Mouse (Mus musculus) bone marrow macrophage, adult 2 months (primary cell): ENCODE data around the gene Poc5. TPM values are rescaled to one million over a fixed set of nuclear protein-coding genes. Genes with fewer than 3 reads are reported as not detected.

Experiments used
- H3K27ac ChIP-seq: 2 replicates; pipeline ENCODE4 v1.5.1; 2012; ENCODE audit warnings: low read depth, low read length; ENCODE audit not compliant: insufficient read depth
- H3K4me1 ChIP-seq: 2 replicates; pipeline ENCODE4 v1.6.1; 2012; ENCODE audit warnings: low read length; ENCODE audit not compliant: control insufficient read depth, insufficient read depth
- H3K4me3 ChIP-seq: 2 replicates; pipeline ENCODE4 v1.5.1; 2012; ENCODE audit warnings: mild to moderate bottlenecking, low read length, moderate library complexity; ENCODE audit not compliant: insufficient read depth
- CTCF ChIP-seq: IDR thresholded peaks from 2 replicates; pipeline ENCODE4 v1.5.1; 2012; ENCODE audit warnings: low read depth, mild to moderate bottlenecking, low read length, moderate library complexity
- POLR2A ChIP-seq: IDR thresholded peaks from 2 replicates; pipeline ENCODE4 v1.6.1; 2012; ENCODE audit warnings: mild to moderate bottlenecking, low read depth, low read length, borderline replicate concordance
- polyA plus RNA-seq: library from polyadenylated mRNA; stranded (reverse); fragments of >200 nt; gene quantifications from 2 replicates; pipeline ENCODE4 v1.2.4, GENCODE M21; 2012; ENCODE audit not compliant: missing spikeins, insufficient read depth, insufficient read length

Poc5 gene
- polyA plus RNA-seq, 1 experiment: 10.6 TPM

DNA sequence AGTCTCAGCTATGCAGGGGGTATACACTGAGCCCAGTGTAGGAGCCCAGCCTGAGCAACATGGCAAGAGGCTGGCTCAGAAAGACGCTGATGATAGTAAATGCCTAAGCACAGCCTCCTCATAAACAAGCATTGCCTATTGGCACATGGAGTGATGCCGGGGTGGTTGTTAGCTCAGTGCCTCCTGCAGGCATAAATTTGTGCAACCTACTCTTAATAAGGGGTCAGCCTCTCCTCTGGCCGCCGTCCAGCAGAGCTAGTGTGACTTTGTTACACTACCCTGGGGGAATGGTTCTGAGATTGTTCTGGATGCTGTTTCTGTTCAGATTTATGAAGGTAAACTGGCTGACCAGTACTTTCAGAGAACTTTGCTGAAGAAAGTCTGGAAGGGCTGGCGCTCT is 13.2 kb downstream of the Poc5 start:
- no peak overlapping the region for H3K27ac ChIP-seq
- no peaks in the 10 kb centered on the region; the same call in 1 of the 2 replicates for H3K4me1 ChIP-seq
- TF ChIP-seq CTCF (no peak), POLR2A (no peak)
- no peak overlapping the region for H3K4me3 ChIP-seq

- Histone ChIP-seq H3K4me3 (no peak overlapping the region), H3K4me1 (no peaks in the 10 kb centered on the region; the same call in 1 of the 2 replicates), H3K27ac (no peak overlapping the region)
- TF ChIP-seq POLR2A: no peak
- TF ChIP-seq CTCF: no peak
Observed at GRCm38 (mm10) chr13:96405518-96405917, 17.4 kb downstream of the Poc5 start.

DNA sequence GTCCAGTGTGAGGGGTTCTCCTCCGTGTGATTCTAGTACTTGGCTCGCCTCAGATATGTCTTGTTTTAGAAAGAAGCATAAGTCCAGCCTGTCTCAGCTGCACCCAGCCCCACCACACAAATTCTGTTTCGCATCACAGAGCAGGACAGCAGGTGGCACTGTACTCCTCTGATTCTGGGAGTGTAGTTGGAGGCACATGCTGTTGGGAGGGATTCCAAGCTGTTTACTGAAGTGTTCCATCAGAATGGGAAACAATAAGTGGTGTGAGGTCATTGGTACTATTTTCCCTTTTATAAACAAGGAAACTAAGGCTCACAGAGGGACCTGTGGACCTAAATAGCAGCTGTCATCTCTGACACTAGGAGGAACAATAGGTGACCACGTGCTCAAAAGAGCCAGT is 18.9 kb downstream of the Poc5 start:
- Histone ChIP-seq H3K27ac (no peak overlapping the region), H3K4me1 (no peaks in the 10 kb centered on the region; the same call in 1 of the 2 replicates), H3K4me3 (no peak overlapping the region)
- no peak for TF ChIP-seq POLR2A
- peak; percentile 54 for TF ChIP-seq CTCF

GRCm38 (mm10) chr13:96408786-96409185 is 20.7 kb downstream of the Poc5 start:
- no peak overlapping the region for H3K4me3 ChIP-seq
- H3K4me1 ChIP-seq: no peaks in the 10 kb centered on the region; the same call in 1 of the 2 replicates
- no peak overlapping the region for H3K27ac ChIP-seq
- TF ChIP-seq POLR2A (no peak), CTCF (no peak)

DNA sequence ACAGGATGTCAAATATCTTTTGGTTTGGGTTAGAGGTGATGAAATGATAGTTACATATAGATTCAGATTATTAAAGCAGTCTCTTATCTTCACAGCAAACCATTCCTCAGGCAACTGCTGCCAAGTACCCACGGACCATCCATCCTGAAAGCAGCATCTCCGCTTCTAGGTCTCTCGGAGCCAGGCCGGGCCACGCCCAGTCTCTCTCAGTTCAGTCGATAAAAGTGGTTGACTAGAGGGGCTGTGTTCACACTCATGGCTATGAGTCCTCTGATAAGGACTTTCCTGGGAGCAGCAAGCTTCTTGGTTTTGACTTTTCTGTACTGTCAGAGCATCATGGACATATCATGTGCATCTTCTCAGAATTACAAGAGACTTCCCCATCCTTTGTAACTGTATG is 26.3 kb downstream of the Poc5 start:
- Histone ChIP-seq H3K4me3 (no peak overlapping the region), H3K27ac (no peak overlapping the region), H3K4me1 (no peaks in the 10 kb centered on the region)
- no peak for TF ChIP-seq CTCF
- TF ChIP-seq POLR2A: no peak

DNA sequence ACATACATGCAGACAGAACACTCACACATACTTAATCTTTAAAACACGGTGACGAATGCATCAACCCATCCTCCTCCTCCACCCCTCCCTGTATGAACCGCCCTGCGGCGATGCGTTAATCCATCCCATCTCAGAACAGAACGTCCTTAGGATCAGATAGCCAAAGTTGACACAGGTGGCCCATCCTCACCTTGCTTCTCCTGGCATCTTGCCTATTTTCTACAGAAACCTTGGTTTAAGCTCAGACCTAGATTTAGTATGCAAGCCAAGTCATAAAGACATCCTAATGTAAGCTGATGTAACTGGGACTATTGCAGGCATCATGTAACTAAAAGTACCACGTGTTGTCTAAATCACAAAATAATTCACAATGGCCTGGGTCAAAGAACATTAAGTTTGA is 28.3 kb downstream of the Poc5 start:
- H3K27ac ChIP-seq: no peak overlapping the region
- TF ChIP-seq POLR2A: no peak
- TF ChIP-seq CTCF: no peak
- H3K4me3 ChIP-seq: no peak overlapping the region
- H3K4me1 ChIP-seq: no peaks in the 10 kb centered on the region

DNA sequence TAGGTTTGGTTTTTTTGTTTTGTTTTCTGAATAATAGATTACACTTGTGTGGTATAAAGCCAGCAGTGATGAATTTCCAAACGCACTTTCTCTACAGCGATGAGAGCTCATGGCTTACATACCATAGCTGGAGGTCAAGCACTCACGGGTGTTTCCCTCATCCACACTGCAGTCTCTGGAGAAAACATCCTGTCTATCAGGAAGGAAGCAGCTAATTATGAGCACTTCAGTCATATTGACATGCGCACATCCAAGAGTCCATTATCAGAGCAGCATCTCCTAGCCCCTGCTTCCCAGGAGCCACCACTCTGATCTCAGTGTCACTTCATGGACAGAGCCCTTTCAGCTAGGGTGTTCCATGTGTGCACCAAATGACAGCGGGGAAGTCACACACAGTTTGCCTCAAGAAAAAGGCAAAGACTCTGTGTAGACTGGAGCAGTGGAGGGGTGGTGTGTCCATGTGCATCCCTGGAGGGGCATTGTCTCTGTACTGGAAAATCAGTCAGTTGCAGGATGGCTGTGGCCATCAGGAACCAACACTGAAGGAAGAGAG is 29.2 kb downstream of the Poc5 start:
- TF ChIP-seq CTCF (no peak), POLR2A (no peak)
- no peak overlapping the region for H3K4me3 ChIP-seq
- H3K27ac ChIP-seq: no peak overlapping the region
- H3K4me1 ChIP-seq: no peaks in the 10 kb centered on the region

DNA sequence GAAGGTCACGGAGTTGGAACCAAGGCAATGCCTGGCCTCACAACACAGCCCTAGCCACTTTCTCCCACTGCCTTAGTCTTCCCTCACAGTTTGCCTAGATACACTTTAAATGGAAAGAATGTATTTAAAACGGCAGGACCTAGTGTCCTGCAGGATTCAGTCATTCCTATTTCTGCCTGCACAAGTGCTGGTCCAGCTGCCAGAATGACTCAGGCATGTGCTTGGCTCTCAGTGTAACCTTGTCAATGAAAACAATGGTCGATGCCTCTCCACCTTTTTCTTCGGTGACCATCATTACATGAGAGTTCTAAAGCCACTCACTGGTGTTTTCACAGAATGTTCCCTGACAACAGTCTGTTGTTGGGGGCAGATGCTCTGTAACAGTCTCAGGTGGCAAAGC is 30.4 kb downstream of the Poc5 start:
- Histone ChIP-seq H3K4me1 (no peaks in the 10 kb centered on the region), H3K4me3 (no peak overlapping the region), H3K27ac (no peak overlapping the region)
- no peak for TF ChIP-seq POLR2A
- no peak for TF ChIP-seq CTCF

DNA sequence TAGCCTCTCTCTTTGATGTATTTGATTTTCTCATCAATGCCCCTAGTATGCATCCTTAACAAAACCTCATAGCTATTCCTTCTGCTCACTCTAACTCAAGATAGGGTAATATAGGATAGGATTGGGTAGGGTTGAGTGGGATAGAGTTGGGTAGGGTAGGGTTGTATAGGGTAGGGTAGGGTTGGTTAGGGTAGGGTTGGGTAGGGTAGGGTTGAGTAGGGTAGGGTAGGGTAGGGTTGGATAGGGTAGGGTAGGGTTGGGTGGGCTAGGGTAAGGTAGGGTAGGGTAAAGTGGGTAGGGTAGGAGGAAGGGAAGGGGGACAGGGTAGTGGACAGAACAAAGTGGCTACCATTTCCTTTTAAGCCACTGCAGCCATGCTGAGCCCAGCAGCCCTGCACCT is 33.1 kb downstream of the Poc5 start:
- H3K27ac ChIP-seq: no peak overlapping the region
- H3K4me3 ChIP-seq: no peak overlapping the region
- TF ChIP-seq POLR2A (no peak), CTCF (no peak)
- H3K4me1 ChIP-seq: no peaks in the 10 kb centered on the region

DNA sequence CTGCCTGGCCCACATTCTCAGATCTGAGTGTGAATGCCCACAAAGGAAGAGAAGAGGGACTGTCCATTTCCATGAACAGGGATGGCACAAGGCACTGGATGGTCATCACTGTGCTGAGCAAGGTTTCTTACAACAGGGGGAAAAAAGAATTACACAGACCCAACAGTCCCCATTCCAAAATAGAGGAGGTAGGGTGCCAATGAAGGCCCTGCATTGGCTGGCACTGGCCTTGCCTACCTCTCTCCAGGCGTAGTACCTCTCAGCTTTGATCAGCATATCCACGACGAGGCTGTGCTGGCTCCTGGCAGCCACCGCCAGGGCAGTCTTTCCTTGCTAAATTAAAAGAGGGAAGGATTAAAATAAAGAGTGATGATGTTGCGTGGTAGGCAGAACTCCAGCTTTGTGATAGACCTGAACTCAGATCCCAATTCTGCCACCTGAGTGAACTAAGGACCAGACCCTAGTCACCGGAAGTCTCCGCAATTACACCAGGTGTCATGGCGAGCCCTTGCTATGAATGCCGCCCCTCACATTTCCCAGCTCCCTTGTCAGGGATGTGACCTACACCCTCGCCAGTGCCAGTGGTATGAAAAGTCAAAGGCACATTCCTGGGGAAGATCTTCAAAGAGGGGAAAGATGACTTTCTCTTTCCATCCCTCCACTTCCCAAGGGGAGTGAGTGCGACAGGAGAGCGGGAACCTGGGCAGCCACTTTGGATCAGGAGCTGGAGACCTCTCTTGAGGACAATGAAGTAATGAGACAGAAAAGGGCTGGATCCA is 36.6 kb downstream of the Poc5 start:
- H3K27ac ChIP-seq: no peak overlapping the region

More for the DNA sequence above, 36.6 kb downstream of the Poc5 start:
- Histone ChIP-seq H3K4me1 (no peaks in the 10 kb centered on the region), H3K4me3 (no peak overlapping the region)
- TF ChIP-seq CTCF: no peak
- TF ChIP-seq POLR2A: no peak
